Mouse (Mus musculus): ENCODE results near the gene Tpr.
A peak's percentile ranks its signal among the peaks of the same experiment; 100 is the strongest.

Tpr gene

DNA sequence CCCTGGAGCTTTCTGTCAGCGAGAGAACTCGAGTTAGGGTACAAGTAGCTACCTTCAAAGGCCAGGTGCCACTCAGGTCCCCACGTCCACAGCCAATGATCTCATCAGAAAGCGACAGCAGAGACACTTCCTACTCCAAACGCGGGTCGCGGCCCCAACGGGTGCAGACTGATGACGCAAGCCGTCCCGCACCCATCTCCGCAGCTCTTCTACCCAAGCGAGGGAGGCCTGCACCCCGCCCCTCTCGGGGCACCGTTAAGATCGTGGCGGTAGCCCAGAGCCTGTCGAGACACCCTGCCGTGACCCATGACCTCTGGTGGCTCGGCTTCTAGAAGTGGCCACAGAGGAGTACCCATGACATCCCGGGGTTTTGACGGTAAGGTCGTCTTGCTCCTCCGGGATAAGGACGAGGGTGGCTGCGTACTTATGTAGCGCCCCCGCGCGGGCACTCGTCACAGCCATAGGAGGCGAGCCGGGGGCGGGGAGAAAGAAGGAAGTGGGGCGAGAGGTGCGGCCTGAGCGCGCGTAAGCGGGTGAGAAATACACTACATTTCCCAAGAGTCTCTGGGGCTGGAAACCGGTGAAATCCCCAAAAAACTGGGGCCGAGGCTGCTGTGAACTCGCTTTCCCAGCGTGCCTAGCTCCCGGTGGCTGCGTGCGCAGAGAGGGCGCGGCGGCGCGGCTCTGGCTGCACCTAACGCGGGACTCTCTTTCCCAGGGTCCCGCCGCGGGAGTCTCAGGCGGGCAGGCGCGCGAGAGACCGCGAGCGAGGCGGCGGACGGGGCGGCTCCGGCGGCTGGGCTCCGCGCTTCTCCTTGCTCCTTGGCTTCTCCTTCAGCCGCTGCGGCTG lies at the start of gene Tpr, which contains the start of gene Odr4:
Gene Tpr, plus strand, starts transcription at position 201 of the 850 bp plus-strand sequence.
Gene Odr4, minus strand, starts transcription at position 443 of the 850 bp plus-strand sequence.
- DNase-seq (ENCODE audit: low spot score), result peak; percentile 99

DNA sequence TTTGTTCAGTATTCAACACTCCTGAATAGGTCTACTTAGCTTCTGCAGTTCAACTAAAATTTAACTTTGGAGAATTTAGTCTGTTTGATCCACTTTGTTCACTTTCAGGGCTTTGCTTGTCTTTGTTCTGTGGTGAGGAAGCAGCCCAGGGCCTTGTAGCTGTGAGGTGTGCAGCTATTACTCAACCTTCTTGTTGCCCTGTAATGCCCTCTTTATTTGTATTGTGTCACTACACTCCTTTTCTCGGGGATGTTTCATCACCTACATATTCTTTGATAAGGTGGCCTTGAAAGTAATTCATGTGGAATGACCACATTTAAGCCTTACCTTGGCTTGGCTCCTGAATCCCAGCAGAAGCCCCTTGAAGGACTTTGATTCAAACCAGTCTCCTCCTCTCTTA lies 31.8 kb upstream of the Tpr start:
- DNase-seq (ENCODE audit: low spot score), result no peak

DNA sequence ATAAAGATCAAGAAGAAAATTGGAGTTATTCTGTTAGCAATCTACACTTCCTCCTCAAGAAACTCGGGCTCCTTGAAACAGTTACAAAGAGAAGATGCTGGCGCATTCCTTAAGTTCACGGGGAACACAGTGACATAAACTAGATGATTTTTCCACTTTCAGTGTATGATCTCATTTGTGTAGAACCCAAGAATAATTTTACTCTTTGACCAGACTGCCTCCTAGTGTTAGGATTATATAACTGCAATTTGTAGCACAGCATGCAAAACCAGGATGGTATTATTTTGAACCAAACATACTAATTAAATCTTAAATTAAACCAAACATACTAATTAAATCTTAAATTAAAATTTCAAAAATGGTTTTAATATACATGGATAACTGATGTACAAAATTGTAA lies 19.7 kb upstream of the Tpr start:
- no peak for DNase-seq (ENCODE audit: low spot score)

DNA sequence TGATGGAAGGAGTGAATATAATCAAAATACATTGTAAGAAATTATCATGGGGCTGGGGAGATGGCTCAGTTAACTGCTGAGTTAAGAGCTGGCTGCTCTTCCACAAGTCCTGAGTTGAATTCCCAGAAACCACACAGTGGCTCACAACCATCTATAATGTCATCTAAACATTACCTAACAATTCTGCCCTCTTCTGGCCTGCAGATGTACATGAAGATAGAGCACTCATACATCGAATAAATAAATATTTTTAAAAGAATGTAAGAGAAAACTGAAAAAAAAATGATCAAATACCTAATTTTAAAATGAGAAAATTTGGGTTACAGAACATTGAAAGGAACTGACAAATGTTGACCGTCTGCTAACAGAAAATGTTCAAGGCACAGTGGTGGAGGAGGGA lies 18.4 kb upstream of the Tpr start:
- no peak for DNase-seq (ENCODE audit: low spot score)

DNA sequence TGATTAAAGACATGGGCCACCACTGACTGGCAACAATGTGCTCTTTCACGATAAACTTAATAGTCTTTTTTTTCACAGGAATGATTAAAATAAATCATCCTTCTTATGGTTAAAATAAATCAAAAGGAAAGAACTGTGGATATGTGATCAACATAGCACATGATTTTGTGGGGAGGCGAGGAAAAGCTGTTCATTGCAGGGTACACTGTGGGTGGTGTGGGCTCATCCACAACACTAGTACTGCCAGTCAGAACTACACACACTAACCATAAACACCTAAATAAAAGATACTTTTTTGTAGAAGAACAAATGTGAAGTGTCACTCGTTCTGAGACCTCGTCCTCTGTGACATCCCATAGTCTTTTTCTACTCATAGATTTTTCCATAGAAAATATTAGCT lies 8.5 kb upstream of the Tpr start:
- DNase-seq (ENCODE audit: low spot score), result no peak

DNA sequence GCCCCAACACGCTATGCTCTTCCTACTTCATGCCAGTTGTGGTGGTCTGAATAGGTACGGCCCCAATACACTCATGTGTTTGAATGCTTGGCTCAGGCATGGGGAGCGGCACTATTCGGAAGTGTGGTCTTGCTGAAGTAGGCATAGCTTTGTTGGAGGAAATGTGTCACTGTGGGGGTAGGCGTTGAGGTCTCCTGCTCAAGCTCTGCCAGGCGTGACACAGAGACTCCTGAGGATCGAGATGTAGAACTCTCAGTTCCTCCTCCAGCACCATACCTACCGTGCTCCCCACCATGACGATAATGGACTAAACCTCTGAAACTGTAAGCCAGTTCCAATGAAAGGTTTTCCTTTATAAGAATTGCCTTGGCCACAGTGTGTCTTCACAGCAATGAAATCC lies 5.1 kb upstream of the Tpr start:
- peak; percentile 36 for DNase-seq (ENCODE audit: low spot score)

DNA sequence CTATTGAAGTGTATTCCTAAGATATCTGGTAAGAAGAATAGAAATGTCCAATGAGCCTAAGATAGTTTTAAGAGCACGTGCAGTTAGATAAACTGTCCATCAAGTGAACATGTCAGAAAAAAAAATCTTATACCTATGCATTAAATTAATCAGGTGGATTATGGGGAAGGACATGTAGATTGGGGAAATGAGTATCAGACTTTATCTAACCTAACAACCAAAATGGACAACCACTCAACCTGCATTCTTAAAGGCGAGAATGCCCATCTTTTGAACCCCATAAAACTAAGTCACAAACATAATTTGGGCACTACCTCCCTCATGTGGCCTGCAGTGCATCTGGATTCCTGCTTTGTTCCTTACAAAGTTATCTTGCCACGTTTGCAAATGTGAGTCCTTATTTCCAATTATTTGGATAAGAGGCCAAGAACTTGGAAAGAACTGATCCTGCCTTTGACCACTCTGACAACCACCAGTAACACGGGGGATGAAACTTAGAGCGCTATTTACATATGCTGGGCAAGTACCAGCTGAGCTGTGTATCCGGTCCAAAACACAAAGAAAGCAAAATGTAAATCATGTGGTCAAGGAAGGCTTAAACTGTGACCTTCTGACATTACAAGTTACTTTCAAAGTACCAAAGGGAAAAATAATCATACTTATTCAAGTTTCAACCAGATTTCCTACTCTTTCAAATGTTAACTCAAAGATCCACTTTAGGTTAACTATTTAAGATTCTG lies 3.1 kb upstream of the Tpr start:
- DNase-seq (ENCODE audit: low spot score), result no peak

DNA sequence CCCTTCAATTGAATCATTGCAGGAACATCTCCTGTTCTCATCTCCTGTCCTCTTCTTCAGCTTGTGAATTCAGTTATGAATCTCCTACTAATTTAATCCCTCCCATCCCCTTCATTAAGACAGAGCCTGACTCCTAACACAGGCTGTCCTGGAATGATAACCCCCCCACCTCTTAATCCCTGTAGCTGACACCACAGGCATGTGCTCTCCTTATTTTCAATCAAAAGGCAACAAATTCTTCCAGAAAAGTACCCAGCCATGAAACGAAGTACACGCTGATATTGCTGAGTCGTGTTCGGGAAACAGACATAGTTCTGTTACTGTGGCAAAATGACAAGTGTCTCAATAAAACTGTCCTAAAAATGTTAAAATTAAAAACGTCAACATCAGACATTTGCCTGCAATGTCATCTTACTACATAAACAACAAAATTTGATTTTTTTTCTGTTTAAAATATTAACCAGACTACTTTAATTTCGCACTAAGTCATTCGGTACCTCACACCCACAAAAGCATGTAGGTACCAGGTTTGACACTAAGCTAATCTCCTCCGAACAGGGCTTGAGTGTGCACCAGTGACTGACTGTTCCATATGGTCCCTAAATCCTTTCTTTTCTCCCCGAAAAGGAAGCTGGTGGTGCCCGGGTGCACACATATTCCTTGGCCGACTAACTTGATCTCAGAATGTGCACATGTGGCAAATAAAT lies 554 bp upstream of the Tpr start:
- no peak for DNase-seq (ENCODE audit: low spot score)

DNA sequence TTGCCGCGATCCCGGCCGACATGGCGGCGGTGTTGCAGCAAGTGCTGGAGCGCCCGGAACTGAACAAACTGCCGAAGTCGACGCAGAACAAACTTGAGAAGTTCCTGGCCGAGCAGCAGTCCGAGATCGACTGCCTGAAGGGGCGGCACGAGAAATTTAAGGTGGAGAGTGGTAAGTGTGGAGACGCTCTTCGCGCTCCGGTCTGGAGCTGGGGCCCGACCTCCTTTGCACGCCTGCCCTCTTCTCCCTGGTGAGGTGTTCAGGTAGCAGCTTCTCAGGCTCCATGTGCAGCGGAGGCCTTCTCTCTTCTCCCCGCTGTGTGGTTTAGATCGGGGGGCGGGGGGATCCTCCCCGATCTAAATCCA lies 832 bp downstream of the Tpr start:
- DNase-seq (ENCODE audit: low spot score), result no peak

DNA sequence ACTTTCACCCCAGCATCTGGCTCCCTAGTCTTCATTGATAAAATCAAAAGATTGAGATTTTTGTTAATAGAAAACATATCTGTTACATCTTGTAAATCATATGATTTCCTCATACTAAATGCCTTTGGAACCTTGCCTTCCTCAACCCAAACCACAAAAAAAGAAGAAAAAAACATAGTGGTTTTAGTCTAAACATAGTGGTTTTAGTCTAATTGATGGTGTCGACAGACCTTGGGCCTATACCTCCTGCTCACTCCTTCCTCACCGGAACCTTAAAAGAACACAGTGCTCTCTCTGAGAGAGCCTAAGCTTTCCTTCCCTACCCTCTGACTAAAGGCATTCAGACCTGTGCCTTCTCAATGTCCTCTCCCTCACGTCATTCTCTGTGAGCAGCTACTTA lies 3.4 kb downstream of the Tpr start:
- no peak for DNase-seq (ENCODE audit: low spot score)

DNA sequence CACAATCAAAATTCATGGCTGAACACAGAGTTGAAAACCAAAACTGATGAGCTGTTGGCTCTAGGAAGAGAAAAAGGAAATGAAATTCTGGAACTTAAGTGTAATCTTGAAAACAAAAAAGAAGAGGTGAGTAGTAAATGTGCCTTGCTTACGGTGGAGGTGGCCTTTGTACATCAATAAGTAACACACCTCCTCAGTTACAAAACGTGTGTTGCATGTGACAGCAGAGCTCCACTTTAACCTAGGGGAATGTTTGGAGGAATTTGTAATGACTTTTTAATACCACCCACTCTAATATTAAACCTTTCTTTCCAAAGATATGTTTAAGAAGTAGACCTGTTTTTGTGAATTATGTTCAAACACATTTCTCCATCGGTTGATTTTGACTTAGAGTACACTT lies 11.3 kb downstream of the Tpr start:
- DNase-seq (ENCODE audit: low spot score), result no peak

DNA sequence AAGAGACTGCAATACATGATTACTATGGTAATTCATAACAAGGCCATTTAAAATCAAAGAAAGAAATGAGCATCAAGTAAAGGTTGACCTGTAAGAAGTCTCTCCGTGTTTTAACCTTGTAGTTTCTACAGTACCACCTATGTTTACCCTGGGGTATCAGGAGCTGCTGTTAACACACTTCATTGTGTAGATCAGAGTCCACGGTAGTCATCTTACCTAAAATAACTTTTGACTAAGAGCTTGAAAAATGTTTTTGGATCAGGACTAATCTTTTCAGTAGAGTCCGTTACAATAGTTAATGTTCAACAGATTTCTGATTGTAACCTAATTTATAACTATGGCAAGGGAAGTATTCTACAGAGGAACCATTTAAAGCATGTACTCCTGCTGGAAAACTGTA lies 11.9 kb downstream of the Tpr start:
- no peak for DNase-seq (ENCODE audit: low spot score)

DNA sequence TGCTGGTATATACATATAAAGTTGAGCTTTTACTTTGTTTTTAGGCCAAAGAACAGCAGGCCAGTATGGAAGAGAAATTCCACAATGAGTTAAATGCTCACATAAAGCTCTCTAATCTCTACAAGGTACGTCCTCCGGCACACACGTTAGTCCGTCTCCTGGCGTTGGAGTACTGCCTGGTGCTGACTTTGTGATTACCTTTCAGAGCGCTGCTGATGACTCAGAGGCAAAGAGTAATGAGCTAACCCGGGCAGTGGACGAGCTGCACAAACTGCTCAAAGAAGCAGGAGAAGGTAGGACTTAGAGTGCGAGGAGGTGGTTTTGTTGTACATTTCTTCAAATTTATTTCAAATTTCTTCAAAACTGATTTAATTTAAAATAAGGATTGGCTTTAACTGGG lies 14.6 kb downstream of the Tpr start:
- DNase-seq (ENCODE audit: low spot score), result no peak

DNA sequence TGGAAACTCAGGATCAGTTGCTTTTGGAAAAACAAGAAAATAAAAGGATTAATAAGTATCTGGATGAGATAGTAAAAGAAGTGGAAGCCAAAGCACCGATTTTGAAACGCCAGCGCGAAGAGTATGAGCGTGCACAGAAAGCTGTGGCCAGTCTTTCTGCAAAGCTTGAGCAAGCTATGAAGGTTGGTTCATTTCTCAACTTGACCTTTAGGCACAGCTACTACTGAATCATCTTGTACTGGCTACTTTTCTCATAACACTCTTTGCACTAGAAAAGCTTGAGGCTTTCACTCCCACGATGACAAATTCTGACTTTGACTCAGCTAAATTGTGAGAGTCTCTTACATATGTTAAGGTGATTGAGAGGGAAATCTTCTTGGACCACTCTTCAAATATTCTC lies 17.4 kb downstream of the Tpr start:
- DNase-seq (ENCODE audit: low spot score), result no peak

DNA sequence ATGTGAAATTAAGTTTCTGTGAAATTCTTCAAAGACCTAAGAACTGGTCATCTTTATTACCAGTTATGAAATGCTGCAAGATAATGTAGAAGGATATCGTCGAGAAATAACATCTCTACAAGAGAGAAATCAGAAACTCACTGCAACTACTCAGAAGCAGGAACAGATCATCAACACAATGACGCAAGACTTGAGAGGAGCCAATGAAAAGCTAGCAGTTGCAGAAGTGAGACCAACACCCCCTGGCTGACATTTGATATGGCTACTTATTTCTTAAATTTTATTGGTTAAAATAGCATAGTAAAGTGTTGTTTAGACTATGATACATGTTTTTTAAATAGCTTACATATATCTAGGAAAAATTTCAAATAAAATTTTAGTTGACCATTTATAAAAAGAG lies 23.4 kb downstream of the Tpr start:
- no peak for DNase-seq (ENCODE audit: low spot score)

DNA sequence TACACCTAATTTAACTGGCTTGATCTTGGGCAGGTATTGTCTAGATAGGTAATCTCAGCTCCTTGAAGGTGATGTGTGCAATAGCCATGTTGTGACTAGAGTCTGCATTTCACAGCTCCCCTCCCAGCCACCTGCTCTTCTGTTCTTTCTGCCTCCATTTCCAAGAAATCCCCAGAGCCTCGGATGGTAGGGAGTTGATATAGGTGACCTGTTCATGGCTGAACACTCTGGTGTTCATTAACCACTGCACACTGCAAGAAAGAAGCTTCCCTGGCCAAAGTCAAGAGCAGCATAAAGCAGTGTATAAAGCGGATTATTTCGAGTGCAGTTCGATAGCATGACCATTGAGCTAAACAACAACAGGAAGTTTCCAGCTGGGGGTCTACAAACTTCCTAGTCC lies 25.8 kb downstream of the Tpr start:
- no peak for DNase-seq (ENCODE audit: low spot score)

DNA sequence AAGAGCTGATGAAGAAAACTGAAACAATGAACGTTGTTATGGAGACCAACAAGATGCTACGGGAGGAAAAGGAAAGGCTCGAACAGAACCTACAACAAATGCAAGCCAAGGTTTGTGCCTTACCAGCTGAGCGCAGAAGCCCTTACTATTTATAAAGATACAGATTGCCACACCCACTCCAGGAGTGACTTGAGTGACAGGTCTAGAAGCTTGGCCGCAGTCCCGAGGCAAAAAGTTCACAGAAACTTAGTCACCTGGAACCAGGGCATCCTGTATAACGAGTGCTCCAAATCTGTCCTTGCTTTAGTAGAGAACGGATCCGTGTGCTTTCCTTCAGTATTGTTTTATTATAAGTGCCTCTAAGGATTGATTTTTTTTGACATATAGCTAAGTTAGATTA lies 33.0 kb downstream of the Tpr start:
- DNase-seq (ENCODE audit: low spot score), result no peak

DNA sequence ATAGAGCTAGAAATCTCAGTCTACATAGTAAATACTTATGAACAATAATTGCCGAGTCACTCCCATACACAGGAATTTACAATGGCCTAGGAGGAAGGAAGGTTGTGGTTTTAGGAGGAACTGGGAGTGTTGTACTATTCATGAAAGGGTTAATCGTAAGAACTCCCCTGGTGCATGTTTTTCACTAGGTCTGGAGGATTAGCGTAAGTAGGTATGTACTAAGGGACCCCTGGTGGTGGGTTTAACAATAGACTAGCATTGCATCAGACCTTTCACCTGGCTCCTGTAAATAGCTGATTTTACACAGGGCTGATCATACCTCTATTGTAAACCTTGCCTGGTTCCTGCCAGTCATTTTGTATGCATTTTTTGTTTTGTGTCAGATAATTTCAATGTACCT lies 33.6 kb downstream of the Tpr start:
- DNase-seq (ENCODE audit: low spot score), result no peak

DNA sequence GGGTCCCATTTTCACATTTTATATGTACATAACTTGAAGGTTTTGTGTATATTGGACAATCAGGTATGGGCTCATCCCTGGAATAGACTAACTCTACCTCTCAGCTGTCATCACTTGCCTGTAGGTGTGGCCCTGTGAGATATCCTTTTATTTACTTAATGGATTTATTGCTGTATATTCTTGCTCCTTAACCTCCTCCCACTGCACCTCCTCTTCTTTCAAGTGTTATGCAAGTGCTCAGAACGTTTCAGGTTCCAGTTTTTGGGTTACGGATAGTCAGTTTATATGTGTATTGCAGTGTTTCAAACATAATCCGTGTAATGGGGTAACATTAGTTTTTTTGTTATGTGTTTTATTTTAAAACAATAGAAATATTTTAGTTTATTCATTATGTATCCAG lies 46.0 kb downstream of the Tpr start:
- DNase-seq (ENCODE audit: low spot score), result no peak

DNA sequence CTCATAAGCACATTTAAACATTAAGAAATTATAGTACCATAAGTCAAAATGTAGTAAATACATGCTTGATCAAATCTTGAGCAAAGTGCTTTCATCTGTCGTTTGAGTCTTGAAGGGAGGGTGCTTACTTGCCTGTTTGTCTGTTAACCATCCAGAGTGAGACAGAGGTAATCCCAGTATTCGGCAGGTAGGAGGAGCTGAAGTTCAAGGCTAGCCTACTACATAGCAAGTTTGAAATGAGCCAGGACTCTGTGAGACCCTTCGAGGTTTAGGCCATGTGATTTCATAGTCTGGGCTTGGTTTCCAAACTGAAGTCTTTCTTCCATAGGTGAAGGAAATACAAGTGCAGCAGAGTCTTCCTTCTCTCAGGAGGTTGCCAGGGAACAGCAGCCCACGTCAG lies 49.1 kb downstream of the Tpr start:
- no peak for DNase-seq (ENCODE audit: low spot score)

DNA sequence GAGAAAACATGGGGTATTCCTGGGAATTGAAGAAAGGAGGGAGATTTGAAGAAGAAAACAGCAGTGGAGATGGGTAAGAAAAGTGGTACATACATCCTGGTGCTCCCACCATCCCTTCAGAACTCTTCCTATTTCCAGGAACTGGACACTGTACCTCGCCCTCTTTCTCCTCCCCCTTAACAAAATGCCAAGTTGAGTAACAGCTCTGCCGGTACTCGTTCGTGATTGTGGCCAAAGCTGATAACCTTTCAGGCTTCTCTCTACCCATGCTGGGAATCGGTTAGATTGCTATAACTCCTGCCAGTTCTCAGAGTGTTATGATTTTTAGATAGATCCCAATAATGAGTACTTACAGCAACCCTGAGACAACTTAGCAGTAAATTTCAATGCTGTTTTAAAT lies 66.3 kb downstream of the Tpr start:
- no peak for DNase-seq (ENCODE audit: low spot score)

DNA sequence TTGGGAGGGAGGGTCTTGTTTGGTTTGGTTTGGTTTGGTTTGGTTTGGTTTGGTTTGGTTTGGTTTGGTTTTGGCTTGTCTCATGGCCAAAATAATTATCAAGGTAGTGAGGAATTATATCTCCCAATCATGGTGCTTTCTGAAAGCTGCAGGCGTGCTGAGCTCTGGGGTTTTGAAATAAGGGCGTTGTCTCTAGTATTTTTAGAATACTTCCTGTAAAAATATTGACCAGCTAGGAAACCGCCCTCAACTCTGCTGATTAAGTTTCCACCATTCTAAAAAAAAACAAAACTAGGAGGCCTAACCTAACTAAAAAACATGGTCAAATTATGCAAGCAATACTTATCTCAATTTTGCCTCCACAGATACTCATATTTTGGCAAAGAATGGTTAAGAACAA lies 67.0 kb downstream of the Tpr start:
- peak; percentile 28 for DNase-seq (ENCODE audit: low spot score)

DNA sequence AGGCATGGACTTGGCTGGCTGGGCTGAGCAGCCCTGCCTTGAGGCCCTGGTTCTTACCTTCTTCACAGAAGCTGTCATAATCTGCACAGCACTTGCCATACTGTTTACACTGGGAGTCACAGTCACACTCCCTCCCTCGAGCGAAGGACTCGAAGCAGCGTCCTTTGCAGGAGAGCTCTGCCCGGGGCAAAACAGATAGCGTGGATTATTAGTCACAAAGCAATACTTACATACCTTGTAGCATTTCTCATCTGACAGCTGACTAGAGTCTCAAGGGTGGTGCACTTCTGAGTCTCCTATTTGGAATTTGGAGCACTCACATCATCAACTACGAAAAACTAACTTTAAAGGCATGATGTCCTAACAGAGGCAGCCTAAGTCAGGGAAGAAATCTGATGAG lies 68.0 kb downstream of the Tpr start:
- DNase-seq (ENCODE audit: low spot score), result no peak
